Mouse (Mus musculus) spleen, postnatal 10 days (tissue): ENCODE results near the gene Entpd1.
"Not testable (repeated sequence)": the region's sequence is repeated elsewhere in the genome, so short reads cannot be mapped to it uniquely, and the experiment has no call there.

Experiments
- DNase-seq, 2 experiments: peaks; one replicate each; pipeline ENCODE4 v3.0.0; 2021 to 2022; ENCODE audit warnings: low spot score in 2 of 2

Gene Entpd1

DNA sequence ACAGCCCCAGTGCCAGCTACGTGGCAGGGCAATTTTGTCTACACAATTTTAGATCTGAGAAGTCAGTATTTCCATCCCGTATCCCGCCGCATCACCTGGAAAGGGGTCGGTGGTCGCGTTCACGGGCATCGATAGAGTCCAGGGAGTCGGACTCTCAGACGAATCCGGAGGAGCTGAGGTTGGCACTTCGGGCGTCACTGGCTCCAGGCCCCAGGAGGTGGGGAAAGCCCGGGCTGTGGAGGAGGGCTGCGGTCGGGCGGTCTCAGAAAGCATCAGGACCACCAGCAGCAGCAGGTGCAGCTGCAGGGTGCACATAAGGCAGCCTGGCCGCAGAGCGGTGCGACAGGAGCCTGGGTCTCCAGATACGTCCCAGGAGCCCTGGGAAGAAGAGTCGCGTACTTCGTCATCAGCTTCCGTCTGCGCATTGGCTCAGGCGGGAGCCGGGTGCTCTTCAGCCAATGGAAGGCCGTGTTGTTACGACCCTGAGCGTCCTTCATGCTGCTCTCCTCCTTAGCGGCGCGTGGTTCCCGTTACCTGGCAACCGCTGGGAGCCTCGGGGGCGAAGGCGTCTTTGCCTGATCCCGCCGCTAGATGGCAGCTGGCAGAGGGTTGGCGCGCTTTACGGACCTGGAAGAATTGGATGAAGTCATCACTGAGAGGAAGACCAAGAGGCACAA is at the start of gene Entpd1, which contains the start of gene Tctn3:
TSS of gene Entpd1 (plus strand) at position 537 of the 677 bp plus-strand sequence.
TSS of gene Tctn3 (minus strand) at position 404 of the 677 bp plus-strand sequence.
- DNase-seq = peak; percentile 84 to 95

DNA sequence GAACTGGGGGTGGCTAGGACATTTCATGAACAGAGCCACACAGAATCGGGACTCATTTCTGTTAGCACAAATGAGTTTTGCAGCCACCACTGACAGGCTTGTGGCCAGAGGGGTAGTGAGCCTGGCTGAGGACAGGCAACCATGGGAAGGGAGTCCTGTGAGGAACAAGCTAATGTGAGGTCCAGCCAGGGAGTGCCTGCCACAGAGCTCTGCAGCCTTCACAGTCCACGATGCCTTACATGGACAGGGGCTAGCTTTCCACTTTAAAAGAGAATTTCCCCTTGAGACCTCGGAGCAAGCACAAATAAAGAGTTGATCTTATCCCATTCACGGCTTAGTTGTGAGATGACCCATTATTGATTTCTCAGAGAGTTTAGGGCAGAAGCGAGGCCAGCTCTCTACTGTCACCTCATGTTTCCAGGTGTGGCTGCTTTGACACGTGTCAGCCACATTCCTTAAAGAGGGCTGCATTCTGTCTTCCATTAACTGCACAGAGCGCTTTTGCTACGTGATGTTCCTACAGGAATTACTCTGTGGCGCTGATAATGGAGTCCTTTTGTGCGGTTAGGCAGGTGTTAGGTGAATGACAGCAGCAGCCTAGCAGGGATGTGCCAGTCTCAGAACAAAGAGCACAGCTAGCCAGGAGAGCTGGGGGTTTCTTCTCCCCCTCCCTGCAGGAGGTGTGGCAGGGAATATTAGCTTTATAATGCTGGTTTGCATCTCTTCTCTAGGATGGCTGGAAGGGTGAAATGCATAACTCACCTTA is 48.1 kb upstream of the Entpd1 start:
- no peak for DNase-seq

DNA sequence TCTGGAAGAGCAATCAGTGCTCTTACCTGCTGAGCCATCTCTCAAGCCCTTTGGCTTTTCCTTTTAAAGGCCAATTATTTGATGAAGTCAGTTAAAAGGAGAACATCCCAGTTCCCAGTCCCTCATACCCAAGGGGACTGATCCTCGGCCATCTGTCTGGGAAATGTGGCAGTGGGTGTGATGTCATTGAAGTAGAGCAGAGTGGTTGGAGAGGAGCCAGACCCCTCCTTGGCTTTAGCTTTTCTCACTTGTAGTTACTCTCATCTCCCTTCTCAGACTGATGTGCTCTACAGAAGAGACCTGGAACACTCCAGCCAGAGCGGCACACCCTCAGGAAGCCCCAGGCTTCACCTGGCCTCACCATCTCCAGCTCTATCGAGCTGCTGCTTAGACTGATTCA is 44.5 kb upstream of the Entpd1 start:
- DNase-seq = no peak

DNA sequence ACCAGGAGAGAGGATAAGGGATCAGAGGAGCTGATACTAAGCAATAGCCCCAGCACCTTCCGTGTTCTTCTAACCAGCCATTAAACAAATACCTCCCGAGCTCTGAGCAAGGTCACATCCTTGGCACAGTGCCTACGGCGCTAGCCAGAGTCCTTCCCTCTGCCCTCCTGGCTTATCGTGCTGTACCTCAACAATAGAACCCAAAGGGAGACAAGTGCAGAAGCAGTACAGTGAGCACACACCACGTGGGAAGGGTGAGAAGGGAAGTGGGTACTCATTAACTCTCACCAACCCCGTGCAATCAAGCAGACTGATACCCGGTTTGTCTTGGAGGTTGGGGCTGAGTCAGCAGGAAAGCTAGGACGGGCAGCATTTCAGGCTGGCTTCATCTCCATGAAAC is 41.4 kb upstream of the Entpd1 start:
- DNase-seq = no peak

DNA sequence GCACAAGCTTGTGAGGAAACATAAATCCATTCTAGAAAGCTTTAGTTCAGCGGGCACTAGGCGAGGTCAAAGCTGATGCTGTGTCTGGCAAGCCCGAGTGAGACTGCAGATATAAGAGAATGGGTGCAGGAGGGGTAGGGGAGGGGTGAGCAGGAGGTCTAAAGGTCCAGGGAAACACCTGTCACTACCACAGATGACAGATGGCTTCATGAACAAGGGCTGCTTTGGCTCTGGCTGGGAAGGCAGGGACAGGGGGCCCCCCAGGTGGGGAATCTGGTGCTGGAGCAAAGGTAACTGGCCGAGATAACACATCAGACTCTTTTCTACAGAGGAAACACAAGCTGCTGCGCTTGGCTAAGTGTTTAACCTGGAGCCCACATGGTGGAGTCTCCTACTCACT is 36.7 kb upstream of the Entpd1 start:
- DNase-seq = no peak

DNA sequence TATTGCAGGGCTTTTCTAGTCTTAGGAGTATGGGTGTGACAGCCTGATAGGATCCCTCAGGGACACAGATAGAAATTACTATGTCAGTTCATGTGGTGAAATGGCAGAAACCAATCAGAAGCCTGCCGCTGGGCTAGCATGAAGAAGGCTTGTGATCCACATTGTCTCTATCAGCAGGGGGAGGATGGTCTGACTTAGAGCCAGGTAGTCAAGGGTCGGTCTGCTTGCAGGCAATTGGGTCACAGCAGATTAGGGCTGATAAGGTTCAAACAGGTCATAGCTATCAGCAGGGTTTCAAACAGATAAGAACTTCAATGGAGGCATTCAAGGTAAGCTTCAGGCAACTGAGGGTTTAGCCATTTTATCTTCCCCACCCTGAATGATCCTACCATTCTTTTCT is 31.3 kb upstream of the Entpd1 start:
- no peak for DNase-seq

DNA sequence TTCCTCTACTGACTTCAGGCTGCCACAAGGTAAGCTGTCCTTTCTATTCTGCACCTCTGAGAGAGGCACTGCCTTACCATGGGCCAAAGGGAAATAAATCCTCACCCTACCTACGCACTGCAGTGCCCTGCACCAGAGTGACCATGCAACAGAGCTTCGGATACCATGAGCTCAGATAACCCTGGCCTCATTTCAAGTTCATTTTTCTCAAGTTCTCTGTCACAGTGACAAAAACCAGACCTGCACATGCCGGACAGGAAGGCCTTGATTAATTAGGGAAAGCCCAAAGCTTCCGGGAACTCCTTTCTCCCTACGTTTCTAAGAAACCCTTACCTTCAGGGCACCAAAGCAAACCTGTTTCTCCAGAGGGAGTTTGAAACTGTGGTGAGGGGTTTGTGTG is 30.5 kb upstream of the Entpd1 start:
- no peak for DNase-seq

DNA sequence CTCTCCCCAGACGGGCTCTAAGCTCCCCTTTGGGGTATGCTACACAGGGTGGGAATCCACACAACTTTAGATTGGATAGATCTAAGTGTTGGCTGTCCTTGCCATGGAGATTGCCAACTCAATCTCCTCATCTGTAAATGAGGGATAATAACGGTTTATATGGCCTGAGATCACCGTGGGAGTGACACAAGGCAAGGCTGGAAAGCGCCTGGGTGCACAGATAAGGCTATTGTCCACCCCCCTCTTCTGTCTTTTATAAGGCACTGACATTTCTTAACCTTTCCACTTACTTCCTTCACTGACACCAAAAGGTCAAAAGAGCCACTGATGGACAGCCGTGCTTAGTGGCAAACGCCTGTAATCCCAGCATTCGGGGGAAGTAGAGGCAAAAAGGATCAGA is 25.3 kb upstream of the Entpd1 start:
- peak in 1 of 2 experiments; percentile 19 for DNase-seq

DNA sequence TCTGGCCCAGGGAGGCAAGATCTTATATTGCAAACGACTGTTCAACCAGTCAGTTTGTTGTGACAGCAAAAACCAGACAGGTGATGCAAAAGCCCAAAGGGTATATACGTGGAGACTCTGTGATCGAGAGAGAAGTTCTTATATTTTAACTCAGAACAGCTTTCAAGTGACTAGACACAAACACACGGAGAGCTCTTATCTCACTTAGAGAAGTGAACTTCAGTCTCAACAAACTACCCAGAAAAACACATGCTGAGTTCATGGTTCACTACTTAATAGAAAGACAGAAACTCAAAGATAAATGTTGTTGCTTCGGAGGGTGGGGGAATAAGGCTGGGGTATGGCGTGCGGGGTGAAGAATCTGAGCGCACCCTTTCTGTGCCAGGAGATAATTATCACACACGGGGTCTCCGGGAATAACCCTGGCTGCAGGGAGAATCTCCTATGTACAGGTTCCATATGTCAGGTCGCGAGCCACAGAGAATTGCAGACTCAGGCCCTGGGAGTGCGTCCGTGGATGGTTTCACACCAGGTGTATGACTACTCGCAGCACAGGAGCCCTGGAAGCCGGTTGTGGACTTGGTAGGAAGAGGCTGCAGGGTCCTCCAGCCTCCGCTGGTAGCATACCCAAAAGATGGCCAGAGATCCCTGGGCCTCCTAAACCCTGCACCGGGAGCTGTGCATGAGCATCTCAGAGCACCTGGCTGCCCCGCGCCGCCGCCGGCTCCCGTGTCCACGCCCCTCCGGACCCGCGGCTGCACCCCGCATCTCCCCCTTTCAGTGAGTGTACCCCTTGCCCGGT is 24.5 kb upstream of the Entpd1 start:
- no peak for DNase-seq

DNA sequence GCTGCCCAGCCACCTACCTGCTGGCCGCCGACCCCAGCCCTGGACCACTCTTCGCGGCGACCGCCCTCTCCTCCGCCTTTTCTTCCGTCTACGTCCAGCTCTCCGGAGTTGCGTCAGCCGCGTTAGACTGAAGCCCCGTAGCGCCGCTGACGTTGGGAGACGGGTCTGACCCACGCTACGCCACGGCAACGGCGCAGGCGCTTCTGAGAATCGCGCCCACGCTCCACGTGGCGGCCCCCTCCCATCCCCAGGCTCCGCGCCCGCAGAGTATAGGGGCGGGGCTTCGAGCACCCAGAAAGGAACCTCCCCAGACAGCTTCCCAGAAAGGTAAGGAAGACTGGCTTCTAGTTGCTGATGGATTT is 23.9 kb upstream of the Entpd1 start, which contains the start of gene Aldh18a1:
TSS of gene Aldh18a1 (minus strand) at position 171 of the 362 bp plus-strand sequence.
- DNase-seq = peak; percentile 85 to 92

DNA sequence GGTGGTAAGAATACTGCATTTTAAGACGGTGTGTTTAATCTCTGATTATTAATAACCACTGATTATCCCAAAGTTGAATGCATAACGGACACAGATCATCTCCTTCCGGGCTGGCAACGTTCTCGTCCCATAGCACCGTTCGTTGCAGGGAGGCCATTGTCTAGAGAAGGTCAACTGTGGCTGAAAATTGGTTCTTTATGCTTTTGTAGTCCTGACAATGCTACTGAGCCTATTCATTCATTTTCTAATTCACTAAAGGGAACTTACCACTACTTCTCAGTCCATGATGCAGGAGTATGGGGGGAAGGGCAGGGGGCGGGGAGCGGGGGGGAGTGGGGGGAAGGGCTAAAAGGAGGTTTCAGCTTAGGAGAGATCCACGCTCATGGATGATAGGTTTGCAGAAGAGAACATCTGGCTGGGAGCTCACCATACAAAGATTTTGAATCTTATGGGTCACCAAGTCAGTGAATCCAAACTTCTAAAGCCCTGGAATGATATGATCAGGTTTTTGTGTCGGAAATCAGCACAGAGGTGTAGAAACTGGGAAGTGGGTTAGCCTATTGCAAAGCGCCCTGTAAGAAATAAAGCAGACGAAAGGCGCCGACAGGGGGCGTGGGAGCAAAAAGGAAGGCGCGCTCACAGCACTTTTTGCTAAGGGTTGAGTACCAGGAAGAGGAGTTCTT is 23.2 kb upstream of the Entpd1 start:
- peak; percentile 88 to 96 for DNase-seq

DNA sequence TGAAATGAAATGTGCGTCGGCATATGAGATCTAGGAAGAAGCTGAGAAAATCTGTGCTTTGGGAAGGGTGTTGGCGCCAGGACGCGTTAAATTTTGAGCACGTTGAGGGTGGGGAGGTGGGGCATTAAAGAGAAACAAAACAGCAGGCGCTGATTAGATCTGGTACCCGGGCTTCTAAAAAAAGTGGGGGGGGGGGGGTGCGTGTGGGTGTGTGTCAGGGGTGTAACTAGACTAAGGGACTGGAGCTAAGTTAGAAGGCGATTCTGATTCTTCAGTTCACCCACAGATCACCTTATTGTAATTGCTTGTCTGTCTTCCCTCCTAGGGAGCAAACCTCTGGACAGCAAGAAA is 22.7 kb upstream of the Entpd1 start:
- no peak for DNase-seq

DNA sequence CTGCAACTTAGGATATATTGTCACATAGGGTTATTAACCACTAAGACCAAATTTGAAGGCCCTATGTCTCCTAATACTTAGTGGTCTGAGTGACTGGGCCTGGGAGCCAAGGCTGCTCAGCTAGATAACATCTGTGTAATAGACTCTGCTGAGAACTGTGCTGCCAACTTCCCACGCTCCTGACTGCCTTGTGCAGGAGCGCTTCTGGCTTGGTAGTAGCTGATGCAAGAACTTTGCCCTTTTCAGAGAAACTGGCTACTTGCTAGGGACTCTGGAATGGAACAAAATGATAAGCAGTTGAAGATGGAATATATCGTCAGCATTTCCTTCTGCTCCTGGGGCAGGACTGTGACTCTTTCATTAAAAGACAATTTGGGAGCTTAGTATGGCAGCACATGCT is 16.9 kb upstream of the Entpd1 start:
- no peak for DNase-seq

DNA sequence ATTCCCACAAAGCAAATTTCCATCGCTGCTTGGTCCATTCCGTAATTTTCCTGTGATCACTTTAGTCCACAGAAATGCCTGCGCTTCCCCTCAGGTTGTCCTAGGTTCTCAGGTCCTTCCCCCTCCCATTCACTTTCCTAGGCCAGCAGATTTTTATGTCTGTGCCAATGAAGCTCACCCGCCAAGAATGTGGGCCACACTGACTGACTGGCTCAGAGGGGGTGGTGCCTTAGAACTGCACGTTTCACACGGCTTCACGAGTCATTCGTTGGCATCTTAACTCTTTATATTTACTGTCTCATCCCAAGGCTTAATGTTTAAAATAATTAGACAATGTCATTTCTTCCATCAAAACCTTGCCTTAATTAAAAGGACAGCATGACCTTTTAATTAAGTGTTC is 16.3 kb upstream of the Entpd1 start:
- DNase-seq = no peak

DNA sequence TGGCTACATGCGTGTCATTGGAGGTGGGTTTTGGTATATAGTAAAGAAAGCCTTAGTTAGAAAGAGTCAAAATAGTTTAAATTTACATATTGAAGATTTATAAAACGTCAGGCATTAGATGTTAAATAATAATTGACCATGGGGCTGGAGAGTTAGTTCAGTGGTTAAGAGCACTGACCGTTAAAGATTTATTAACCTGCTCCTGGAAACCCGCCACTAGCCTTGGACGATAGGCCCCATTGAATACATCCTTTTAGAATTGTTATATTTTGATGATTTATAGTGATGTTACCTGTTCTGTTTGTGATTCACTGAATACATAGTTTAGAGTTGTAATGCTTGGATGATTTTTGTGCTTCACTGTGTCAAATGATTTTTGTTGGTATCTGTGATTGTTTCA is 11.3 kb upstream of the Entpd1 start:
- DNase-seq = not testable (repeated sequence)

DNA sequence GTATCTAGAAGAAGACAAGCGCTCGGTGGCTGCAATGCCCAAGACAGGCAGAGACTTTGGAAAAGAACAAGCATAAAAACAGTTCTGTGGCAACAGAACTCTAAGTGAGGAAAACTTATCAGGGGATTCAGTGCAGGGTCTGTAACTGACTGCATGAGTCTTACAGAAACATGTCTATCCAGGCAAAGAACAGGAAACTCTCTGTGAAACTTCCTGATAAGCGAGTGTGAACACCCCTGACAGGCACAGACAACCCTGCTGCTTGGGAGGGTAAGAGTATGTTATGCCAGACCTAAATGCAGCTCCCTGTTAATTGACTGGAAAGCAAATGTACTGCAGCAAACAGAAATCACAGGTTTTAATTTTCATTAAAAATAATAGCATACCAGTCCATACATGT is 10.3 kb upstream of the Entpd1 start:
- DNase-seq = no peak

DNA sequence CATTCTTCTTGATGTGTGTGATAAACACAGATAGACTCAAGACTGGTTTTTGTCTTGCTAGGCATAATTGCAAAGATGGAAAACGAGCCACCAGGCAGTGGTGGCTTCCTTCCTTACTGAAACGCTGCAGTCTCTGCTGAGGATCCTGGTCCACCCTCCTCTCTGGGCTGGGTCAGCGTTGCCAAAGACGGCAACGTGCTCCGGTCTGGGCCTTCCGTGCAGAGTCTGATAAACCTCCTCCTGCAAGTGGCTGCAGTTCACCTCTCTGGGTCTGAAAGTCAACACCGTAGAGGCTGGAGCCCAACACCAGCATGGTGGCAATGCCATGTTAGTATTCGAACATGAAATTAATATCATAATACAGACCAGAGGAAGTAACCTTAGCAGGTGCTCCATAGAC is 7.0 kb upstream of the Entpd1 start:
- DNase-seq = no peak

DNA sequence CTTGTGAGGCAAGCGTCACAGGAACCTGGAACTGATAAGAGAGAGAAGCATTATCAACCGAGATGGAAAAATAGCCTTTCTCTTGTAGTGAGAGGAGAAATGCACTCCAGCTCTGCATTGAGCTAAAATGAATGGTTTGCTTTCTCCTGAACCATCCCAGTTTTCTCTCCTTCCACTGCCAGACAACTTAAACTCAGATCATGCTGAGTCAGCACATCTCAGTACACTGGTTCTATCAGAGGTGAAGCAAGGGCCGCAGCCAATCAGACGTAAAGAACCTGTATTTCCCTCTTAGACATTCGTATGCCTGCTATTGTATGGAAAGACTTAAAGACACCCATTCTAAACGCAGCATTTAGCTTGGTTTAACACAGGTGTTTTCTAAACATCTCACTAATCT is 4.5 kb upstream of the Entpd1 start:
- DNase-seq = no peak

DNA sequence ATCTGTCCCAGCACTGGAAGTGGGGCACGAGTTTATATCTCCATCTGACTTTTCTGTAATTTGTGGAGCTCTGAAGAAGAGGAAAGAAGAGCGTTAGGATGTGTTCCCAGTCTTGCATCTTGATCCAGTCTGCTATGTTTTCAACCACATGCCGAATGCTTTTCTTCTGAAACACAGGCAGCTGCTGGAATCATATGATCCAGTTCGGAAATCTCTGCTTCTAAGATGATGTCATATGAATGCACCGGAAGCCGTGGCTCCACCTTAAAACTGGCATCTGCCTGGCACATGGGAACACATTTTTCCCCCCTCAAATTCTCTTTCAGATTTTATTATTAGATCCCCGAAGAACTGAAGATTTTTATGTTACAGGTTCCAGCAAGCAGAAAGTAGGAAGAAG is 2.6 kb downstream of the Entpd1 start:
- DNase-seq = no peak

DNA sequence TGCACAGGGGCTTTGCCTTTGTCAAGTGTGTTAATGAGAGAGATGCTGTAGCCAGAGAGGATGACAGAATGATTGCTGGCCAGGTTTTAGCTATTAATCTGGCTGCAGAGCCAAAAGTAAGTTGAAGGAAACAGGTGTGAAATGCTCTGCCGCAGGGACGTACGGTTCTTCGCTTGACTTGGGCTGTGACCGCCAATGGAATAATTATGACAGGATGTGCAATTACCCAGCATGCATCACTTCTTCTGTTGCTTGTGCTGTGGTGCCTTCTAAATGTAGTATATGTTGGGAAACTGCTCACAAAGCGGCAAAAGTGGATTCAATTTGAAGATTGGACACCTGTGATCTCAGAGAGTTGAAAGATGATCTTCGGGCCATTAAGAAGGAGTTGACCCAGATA is 3.9 kb downstream of the Entpd1 start:
- no peak for DNase-seq

DNA sequence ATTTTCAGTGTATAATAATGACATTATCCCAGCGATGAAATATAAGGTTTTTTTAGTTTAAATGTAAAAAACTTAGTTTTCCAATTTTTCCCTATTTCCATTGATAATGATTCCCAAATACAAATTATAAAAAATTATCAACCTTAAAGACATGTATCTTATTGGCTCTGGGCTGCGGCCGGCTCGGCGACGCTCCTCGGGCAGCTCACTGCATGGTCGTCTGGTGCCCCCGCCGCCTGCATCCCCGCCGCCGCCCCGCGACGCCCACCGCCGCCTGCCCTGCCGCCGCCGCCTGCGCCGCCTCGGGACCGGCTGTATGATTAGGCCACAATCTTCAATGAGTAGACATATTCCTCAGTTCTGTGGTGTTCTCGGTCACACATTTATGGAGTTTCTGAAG is 9.4 kb downstream of the Entpd1 start:
- not testable (repeated sequence) for DNase-seq

DNA sequence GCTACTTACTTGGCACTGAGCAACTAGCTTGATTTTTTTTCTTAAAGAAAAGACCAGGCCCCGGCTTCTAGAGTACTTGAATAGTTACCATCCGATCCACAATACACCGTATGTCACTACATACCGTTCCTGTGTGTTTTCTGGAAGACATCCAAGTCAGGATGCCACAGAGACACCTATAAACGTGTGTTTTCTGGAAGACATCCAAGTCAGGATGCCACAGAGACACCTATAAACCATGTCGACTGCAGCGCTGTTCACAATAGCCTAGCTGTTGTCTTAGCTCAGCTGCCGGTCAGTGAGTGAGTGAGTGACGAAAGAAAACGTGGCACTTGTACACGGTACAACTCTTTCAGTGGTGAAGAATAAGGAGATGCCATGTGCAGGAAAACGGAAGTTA is 13.8 kb downstream of the Entpd1 start:
- no peak for DNase-seq
